Mouse (Mus musculus) forebrain, embryonic 14.5 days (tissue): ENCODE measurements around the gene Celf2. TPM values are rescaled to one million over a fixed set of nuclear protein-coding genes. Genes with fewer than 3 reads are reported as not detected.

Experiments
- ATAC-seq: fragments of 200-750 bp; cut with Nextera tagmentation; 2 replicates; pipeline ENCODE4 v1.8.0; 2017; ENCODE audit warnings: mild to moderate bottlenecking, moderate library complexity
- DNase-seq: peaks from one replicate; pipeline ENCODE4 v3.0.0-alpha.2; 2015; ENCODE audit warnings: low spot score
- H3K27ac ChIP-seq: fragments of 300-500 bp; sonication (generic); 2 replicates; pipeline ENCODE4 v1.5.1; 2014; ENCODE audit warnings: low read depth, mild to moderate bottlenecking, control low read depth, low read length, moderate library complexity
- H3K27me3 ChIP-seq: fragments of 300-500 bp; sonication (generic); replicated peaks from 2 replicates; pipeline ENCODE4 v1.6.1; 2014; ENCODE audit warnings: low read length, control low read depth, mixed read lengths; ENCODE audit not compliant: control insufficient read depth, insufficient read depth
- H3K36me3 ChIP-seq: fragments of 300-500 bp; sonication (generic); 2 replicates; pipeline ENCODE4 v1.6.1; 2014; ENCODE audit warnings: low read length, control low read depth; ENCODE audit not compliant: control insufficient read depth, insufficient read depth
- H3K4me1 ChIP-seq: fragments of 300-500 bp; sonication (generic); 2 replicates; pipeline ENCODE4 v1.6.1; 2014; ENCODE audit warnings: antibody characterized with exemption, low read length, control low read depth; ENCODE audit not compliant: control insufficient read depth, insufficient read depth
- H3K4me2 ChIP-seq: fragments of 300-500 bp; sonication (generic); 2 replicates; pipeline ENCODE4 v1.6.1; 2014; ENCODE audit warnings: mild to moderate bottlenecking, control low read depth, low read length
- H3K4me3 ChIP-seq: fragments of 300-500 bp; sonication (generic); 2 replicates; pipeline ENCODE4 v1.5.1; 2014; ENCODE audit warnings: low read depth, low read length, control low read depth
- H3K9ac ChIP-seq: fragments of 300-500 bp; sonication (generic); 2 replicates; pipeline ENCODE4 v1.6.1; 2014; ENCODE audit warnings: mild to moderate bottlenecking, low read length, control low read depth, moderate library complexity
- H3K9me3 ChIP-seq: fragments of 300-500 bp; sonication (generic); replicated peaks from 2 replicates; pipeline ENCODE4 v1.6.1; 2016; ENCODE audit warnings: low read length, control low read depth, mixed read lengths; ENCODE audit not compliant: control insufficient read depth
- WGBS: fragments of 180-500 bp; shearing (Covaris S2); extraction: QIAGEN DNeasy Blood & Tissue Kit; methylation state at CpG from one replicate; pipeline ENCODE4 v1.1.7; 2014; 5-methylcytosine and 5-hydroxymethylcytosine counted together
- polyA plus RNA-seq: library from polyadenylated mRNA; unstranded; fragments of >200 nt; fragmentation: Nextera tagmentation; extraction: Ambion mirVana; gene quantifications from 2 replicates; pipeline ENCODE4 v1.2.1, GENCODE M21; 2014

The Celf2 gene
- polyA plus RNA-seq, 1 experiment from 2014 or later = 198 TPM

DNA sequence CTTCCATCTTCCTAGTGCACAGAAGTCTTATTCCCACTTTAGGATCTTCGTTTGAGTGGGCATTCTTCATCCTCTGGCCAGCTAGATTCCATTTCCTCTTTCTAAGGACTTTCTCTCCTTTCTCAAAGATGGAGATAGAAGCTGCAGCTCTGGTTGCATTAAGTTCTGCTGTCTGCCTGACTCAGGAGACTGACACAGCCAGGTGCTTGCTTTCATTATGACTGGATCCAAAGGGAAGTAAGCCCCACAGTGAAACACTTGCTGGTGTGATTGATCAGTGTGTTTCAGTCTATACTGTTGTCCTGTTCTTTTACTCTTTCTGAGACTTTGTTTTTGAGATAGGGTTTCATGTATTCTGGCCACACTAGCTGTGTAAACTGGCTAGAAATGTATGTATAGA lies 468.4 kb downstream of the Celf2 start:
- ATAC-seq = no peak
- Histone ChIP-seq H3K27ac (no peak overlapping the region), H3K9ac (no peak overlapping the region), H3K4me2 (no peak overlapping the region), H3K4me3 (no peak overlapping the region), H3K4me1 (peaks cover 3% of the 10 kb centered on the region; the same call in 1 of the 2 replicates), H3K9me3 (no peaks in the 10 kb centered on the region), H3K27me3 (no peaks in the 10 kb centered on the region), H3K36me3 (no peaks in the 10 kb centered on the region)
- 61% methylated on average over 1 of the region's 1 CpGs for WGBS
- no peak for DNase-seq

DNA sequence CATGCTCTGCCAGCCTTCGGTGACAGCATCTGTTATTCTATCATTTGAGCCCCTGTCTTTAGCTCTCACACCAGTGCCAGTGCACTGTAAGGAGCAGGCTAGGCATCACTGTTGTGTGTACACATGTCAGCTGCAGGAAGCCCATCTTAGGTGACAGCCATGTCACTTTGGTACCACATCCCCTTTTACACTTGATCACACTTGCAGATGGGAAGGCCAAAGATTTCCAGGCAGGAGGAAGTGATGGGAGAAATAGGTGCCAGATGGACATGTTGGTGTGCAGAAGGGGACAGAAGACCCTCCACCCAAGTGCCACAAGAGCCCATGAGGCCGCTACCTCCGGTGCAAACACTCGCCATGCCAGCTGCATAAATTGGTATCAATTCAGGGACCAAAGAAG lies 470.4 kb downstream of the Celf2 start:
- Histone ChIP-seq H3K4me2 (no peak overlapping the region), H3K36me3 (no peaks in the 10 kb centered on the region), H3K4me3 (no peak overlapping the region), H3K27ac (peak overlapping the region; percentile 34; the same call in 1 of the 2 replicates), H3K9me3 (no peaks in the 10 kb centered on the region), H3K9ac (no peak overlapping the region), H3K27me3 (no peaks in the 10 kb centered on the region), H3K4me1 (no peaks in the 10 kb centered on the region)
- peak; percentile 29 for DNase-seq
- ATAC-seq = peak; percentile 37; the same call in 1 of the 2 replicates
- 82% methylated on average over 4 of the region's 4 CpGs for WGBS

DNA sequence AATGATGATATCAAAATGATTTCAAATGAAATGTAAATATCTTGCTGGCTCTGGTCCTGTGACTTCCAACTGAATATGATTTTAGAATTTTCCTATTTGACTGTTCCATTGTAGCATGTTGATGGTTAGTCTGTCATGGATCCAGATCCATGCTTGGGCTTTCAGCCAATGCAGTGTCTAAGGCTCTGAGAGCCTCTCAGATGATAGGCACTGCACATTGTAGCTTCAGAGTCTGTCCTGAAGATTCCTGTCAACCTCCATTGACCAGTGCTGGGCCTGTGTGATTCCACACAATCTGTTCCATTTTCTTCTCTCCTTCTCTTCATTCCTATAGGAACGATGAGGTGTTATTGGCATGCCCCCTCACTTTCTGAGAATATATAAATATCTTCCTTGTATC lies 478.0 kb downstream of the Celf2 start:
- 64% methylated on average over 1 of the region's 1 CpGs for WGBS
- ATAC-seq (no peak), DNase-seq (no peak)
- H3K27me3 ChIP-seq = no peaks in the 10 kb centered on the region
- no peak overlapping the region for H3K27ac ChIP-seq
- H3K4me1 ChIP-seq = no peaks in the 10 kb centered on the region
- no peak overlapping the region for H3K4me2 ChIP-seq
- H3K9me3 ChIP-seq = no peaks in the 10 kb centered on the region
- H3K4me3 ChIP-seq = no peak overlapping the region
- no peaks in the 10 kb centered on the region for H3K36me3 ChIP-seq
- H3K9ac ChIP-seq = no peak overlapping the region

DNA sequence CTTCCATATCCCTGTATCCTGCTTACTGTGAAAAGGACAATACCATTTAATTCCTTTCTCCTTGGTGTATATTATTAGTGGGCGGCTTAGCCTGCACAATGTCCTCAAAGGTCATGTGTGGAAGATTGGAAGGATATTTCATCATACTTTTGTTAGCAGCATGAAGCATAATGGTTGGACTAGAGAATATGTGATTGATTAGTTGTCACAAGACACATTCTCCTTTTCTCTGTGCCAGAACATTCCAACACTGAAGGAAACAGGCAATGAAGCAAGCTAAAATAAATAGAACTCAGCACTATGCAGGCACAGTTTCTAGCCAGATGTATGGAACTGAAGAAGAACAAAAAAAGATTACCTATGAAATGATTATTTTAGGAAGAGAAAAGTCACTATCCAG lies 482.6 kb downstream of the Celf2 start:
- Histone ChIP-seq H3K27me3 (no peaks in the 10 kb centered on the region), H3K9ac (no peak overlapping the region), H3K4me3 (no peak overlapping the region), H3K27ac (no peak overlapping the region), H3K9me3 (no peaks in the 10 kb centered on the region), H3K4me1 (no peaks in the 10 kb centered on the region), H3K36me3 (no peaks in the 10 kb centered on the region), H3K4me2 (no peak overlapping the region)
- 95% methylated on average over 1 of the region's 1 CpGs for WGBS
- DNase-seq (no peak), ATAC-seq (no peak)

DNA sequence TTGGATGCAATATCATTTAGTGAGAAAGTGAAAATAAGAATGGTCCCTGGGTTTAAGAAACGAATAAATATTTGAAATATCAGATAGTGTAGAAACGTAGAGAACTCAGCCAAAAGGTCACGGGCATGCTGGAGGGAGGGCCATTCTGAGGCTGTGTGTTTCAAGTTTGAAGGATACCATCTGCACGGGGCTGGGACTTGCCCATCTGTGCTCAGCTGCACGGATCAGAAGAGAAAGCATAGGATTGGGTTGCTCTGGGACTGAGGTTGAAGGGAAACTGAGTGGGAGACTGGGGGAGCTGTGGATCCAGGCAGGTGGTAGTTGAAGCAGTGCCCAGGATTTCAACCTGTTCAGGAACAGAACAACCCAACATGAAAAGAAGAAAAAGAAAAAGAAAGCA lies 483.8 kb downstream of the Celf2 start:
- Histone ChIP-seq H3K36me3 (no peaks in the 10 kb centered on the region), H3K27ac (no peak overlapping the region), H3K9ac (no peak overlapping the region), H3K27me3 (no peaks in the 10 kb centered on the region), H3K4me3 (no peak overlapping the region), H3K4me1 (no peaks in the 10 kb centered on the region), H3K9me3 (no peaks in the 10 kb centered on the region), H3K4me2 (no peak overlapping the region)
- ATAC-seq (no peak), DNase-seq (no peak)
- 74% methylated on average over 5 of the region's 5 CpGs for WGBS

DNA sequence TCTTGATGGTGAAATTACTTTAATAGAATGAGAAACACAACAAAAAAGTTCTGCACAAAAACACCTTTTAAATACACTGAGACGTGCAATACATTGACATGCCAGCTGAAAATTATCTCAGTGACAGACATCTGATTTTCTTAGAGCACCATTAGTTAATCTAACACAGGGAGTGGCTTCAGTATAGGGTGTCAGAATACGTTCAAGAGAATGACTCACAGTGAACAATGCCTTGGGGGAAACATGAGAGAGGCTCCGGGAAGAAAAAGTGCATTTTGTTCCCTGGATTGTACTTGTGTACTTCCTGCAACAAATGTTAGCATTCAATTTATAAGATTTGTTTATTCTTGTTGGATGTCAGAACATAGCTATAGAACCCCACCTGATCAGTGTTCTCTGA lies 487.2 kb downstream of the Celf2 start:
- no peak overlapping the region for H3K4me2 ChIP-seq
- H3K4me3 ChIP-seq = no peak overlapping the region
- no peaks in the 10 kb centered on the region for H3K36me3 ChIP-seq
- H3K9me3 ChIP-seq = no peaks in the 10 kb centered on the region
- WGBS = 45% methylated on average over 3 of the region's 3 CpGs
- H3K27me3 ChIP-seq = no peaks in the 10 kb centered on the region
- no peaks in the 10 kb centered on the region for H3K4me1 ChIP-seq
- no peak overlapping the region for H3K9ac ChIP-seq
- no peak overlapping the region for H3K27ac ChIP-seq
- ATAC-seq (no peak), DNase-seq (no peak)

DNA sequence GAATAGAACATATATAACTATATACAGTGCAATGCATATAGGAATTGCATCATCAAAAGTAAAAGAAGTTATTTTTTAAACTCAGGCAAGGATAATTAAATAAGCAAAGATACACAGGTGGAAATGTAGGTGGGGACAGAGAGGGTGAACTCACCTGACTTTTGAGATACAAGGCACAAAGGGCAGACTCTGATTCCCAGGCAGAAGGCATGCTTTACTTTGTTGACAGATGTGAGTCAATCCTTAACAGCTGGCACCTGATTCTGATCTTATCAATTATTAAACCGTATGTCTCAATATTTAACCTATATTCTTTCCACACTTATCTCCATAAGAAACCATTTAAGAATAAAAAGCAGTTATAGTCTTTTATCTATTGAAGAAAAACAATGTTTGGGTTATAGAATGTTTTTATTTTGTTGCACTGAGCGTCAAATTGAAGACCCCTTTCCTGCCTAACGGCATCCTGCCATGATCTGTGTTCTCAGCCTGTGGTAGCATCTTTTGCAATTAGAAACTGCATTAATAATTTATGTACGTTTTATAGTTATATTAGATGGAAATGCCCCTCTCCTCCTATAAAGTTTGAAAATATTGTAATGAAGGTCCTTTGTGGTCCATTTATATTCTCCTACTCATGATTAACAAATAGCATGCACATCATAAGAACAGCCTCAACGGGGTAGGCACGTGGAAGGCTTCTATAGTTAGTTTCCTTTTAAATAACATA lies 491.8 kb downstream of the Celf2 start:
- no peak for ATAC-seq
- WGBS = 93% methylated on average over 6 of the region's 6 CpGs

DNA sequence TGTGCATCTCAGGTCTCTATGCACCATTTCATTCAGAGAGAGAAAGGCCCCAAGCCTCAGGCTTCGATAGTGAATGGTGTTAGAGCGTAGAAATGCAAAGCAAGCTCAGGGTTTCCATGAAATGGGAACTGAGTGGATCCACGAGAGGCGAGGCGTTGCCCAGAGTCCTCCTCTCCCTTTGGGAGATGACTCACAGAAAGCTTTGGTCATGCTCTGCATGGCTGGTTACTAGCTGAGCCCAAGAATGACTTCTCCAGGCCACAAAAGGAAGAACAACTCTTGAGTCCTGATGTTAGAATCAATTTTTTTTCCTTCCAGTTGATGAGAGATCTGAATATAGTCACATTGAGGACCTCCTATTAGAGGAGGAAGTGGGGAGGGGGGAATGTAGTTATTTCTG lies 496.2 kb downstream of the Celf2 start:
- H3K36me3 ChIP-seq = no peaks in the 10 kb centered on the region
- DNase-seq (no peak), ATAC-seq (no peak)
- WGBS = 93% methylated on average over 5 of the region's 5 CpGs
- no peak overlapping the region for H3K27ac ChIP-seq
- H3K9me3 ChIP-seq = no peaks in the 10 kb centered on the region
- H3K4me1 ChIP-seq = no peaks in the 10 kb centered on the region
- no peak overlapping the region for H3K4me2 ChIP-seq
- no peaks in the 10 kb centered on the region for H3K27me3 ChIP-seq
- H3K4me3 ChIP-seq = no peak overlapping the region
- no peak overlapping the region for H3K9ac ChIP-seq

More for the DNA sequence above, 491.8 kb downstream of the Celf2 start:
- H3K36me3 ChIP-seq = no peaks in the 10 kb centered on the region
- no peak overlapping the region for H3K4me3 ChIP-seq
- no peaks in the 10 kb centered on the region for H3K4me1 ChIP-seq
- H3K4me2 ChIP-seq = no peak overlapping the region
- no peak overlapping the region for H3K27ac ChIP-seq
- DNase-seq = no peak
- no peaks in the 10 kb centered on the region for H3K27me3 ChIP-seq
- no peaks in the 10 kb centered on the region for H3K9me3 ChIP-seq
- no peak overlapping the region for H3K9ac ChIP-seq

DNA sequence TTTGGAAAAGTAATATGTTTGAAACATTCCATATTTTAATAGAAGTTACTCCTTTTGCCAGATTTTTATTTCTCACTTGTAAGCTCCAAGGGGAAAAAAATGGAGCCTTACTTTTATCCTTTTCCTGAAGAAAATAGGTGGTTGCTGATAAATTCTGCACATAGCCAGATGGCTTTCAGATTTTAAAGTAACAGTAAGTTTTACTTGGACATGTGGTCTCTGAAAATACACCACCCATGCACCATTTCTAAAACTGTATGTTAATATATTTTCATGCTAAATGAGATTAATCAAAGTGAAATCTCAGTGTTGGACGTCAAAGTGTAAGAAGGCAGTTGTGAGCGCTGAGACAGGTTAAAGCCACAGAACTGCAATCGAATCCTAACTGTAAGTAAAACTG lies 502.5 kb downstream of the Celf2 start:
- Histone ChIP-seq H3K36me3 (no peaks in the 10 kb centered on the region), H3K9ac (no peak overlapping the region), H3K27ac (no peak overlapping the region), H3K4me1 (no peaks in the 10 kb centered on the region; the same call in 1 of the 2 replicates), H3K4me2 (no peak overlapping the region), H3K4me3 (no peak overlapping the region), H3K27me3 (no peaks in the 10 kb centered on the region), H3K9me3 (no peaks in the 10 kb centered on the region)
- 89% methylated on average over 3 of the region's 3 CpGs for WGBS
- peak; percentile 42 for DNase-seq
- ATAC-seq = no peak
